8 mouse cellular contexts compared by ENCODE assay signal in the genomic region with DNA sequence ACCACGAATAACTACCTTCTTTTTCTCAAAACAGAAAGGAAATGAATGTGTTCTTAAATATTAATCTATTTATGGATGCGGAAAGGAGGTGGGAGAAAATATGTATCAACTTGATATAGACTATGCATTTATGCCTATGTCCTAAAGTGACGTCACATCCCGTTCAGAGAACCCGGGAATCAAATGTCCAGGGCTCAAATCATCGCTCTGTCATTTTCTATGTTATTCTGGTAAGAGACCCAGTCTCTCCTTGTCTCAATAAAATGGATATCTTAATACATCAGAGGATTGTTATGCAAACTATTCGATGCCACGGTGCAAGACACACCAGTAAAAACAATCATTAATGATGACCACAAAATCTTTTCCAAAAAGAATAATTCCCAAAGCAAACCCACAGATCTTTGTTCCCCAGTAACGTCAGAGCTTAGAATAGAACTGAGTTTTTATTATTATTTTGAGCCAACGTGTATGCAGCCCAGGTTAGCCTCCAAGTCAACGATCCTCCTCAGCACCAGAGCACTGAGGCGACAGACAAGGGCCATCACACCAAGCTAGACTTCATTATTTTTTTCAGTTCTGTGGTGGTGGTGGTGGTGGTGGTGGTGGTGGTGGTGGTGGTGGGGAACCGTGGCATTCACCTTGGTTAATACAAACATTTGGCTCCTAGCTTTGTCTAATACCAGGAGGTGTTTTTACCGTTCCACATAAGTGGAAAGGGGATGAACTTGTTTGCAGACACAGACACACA. TPM values are rescaled to one million over a fixed set of nuclear protein-coding genes. Genes with fewer than 3 reads are reported as not detected.
DNase-seq lines count a peak whose midpoint lies in the region; ATAC-seq and TF ChIP-seq lines count a peak whose summit lies in the region.

No protein-coding gene starts in this region.

- peak overlapping the region; percentile 69 for H3K4me2 ChIP-seq in heart, postnatal 0 days (ENCODE audit: low read depth, low read length)

- no peaks in the 10 kb centered on the region for H3K36me3 ChIP-seq in heart, postnatal 0 days (replicated peaks; ENCODE audit: control insufficient read depth, insufficient read depth, low read length)
- peaks cover 15% of the 10 kb centered on the region for H3K36me3 ChIP-seq in midbrain, embryonic 10.5 days

- peak overlapping the region; percentile 100 for H3K4me3 ChIP-seq in gastrocnemius, adult 2 months
- peak overlapping the region; percentile 89 for H3K4me3 ChIP-seq in heart, postnatal 0 days (ENCODE audit: low read depth, low read length)
- peak overlapping the region; percentile 79 for H3K4me3 ChIP-seq in midbrain, embryonic 10.5 days

- no peak for TF ChIP-seq EP300 in heart, postnatal 0 days (IDR thresholded peaks at IDR 0.05; ENCODE audit: low read depth)

- WGBS in heart, postnatal 0 days = 9% methylated on average over 14 of the region's 14 CpGs
- 24% methylated on average over 14 of the region's 14 CpGs for WGBS in midbrain, embryonic 10.5 days

- TF ChIP-seq CTCF in gastrocnemius, adult 2 months (IDR thresholded peaks at IDR 0.05) = no peak
- TF ChIP-seq CTCF in heart, postnatal 0 days (IDR thresholded peaks at IDR 0.05; ENCODE audit: low read depth) = no peak

- DNase-seq in gastrocnemius, adult 2 months = no peak
- DNase-seq in gastrocnemius, postnatal 10 days = no peak
- DNase-seq in thymus, postnatal 14 days = peak; percentile 13
- DNase-seq in thymus, postnatal 10 days (ENCODE audit: low spot score in 2 of 2) = no peak
- no peak for DNase-seq in heart, postnatal 0 days (ENCODE audit: low spot score)
- DNase-seq in midbrain, embryonic 10.5 days (ENCODE audit: low spot score) = no peak
- no peak for DNase-seq in urinary bladder, adult 18-20 months (ENCODE audit: low spot score in 2 of 2)
- DNase-seq in thymus, adult 18-20 months = no peak

- peak; percentile 22; the same call in 1 of the 2 replicates for ATAC-seq in heart, postnatal 0 days (ENCODE audit: insufficient read depth, low read depth)

- H3K9ac ChIP-seq in heart, postnatal 0 days (replicated peaks; ENCODE audit: low read depth, low read length) = peak overlapping the region; percentile 93

- intact Hi-C loops in gastrocnemius, adult 2 months (cut with DNase I) = loop anchor here (5.0 kb wide), 2 partner anchors 184 to 244 kb away; partner anchors contain the start of genes Calhm5 and Trappc3l

- no peaks in the 10 kb centered on the region for H3K27me3 ChIP-seq in heart, postnatal 0 days (ENCODE audit: control insufficient read depth, insufficient read depth, low read length)
- H3K27me3 ChIP-seq in midbrain, embryonic 10.5 days (ENCODE audit: low read depth, poor library complexity, severe bottlenecking) = no peaks in the 10 kb centered on the region

- peaks cover 21% of the 10 kb centered on the region for H3K4me1 ChIP-seq in heart, postnatal 0 days (ENCODE audit: control insufficient read depth, insufficient read depth)
- H3K4me1 ChIP-seq in midbrain, embryonic 10.5 days = peaks cover 32% of the 10 kb centered on the region

- no peaks in the 10 kb centered on the region for H3K9me3 ChIP-seq in heart, postnatal 0 days (replicated peaks; ENCODE audit: control insufficient read depth, low read length)
- no peaks in the 10 kb centered on the region for H3K9me3 ChIP-seq in midbrain, embryonic 10.5 days (replicated peaks)

- H3K27ac ChIP-seq in gastrocnemius, adult 2 months = peak overlapping the region; percentile 96
- peak overlapping the region; percentile 88 for H3K27ac ChIP-seq in heart, postnatal 0 days (ENCODE audit: low read depth)
- H3K27ac ChIP-seq in midbrain, embryonic 10.5 days (replicated peaks) = peak overlapping the region; percentile 93

RNA-seq across cellular contexts. Expression of gene Tspyl1, which starts 0.6 kb away (rescaled TPM):
- total RNA-seq in gastrocnemius, adult 2 months (2021) = 10 to 100 TPM; 54.4 to 57.2 TPM
- 10 to 100 TPM; 42.4 to 46.2 TPM for total RNA-seq in gastrocnemius, postnatal 10 days (2021)
- total RNA-seq in heart, postnatal 0 days (2014; rRNA removed; ENCODE audit: low replicate concordance) = 56.3 and 62.1 TPM in 2 replicates
- polyA plus RNA-seq in heart, postnatal 0 days (2015; fragmentation: Nextera tagmentation; extraction: Ambion mirVana) = 61.2 and 69.1 TPM in 2 replicates
- polyA plus RNA-seq in midbrain, embryonic 10.5 days (2016; fragmentation: Nextera tagmentation; extraction: Ambion mirVana) = 65.0 and 78.0 TPM in 2 replicates

RNA-seq across cellular contexts. Expression of gene Tspyl4, which starts 15.9 kb away (rescaled TPM):
- total RNA-seq in gastrocnemius, adult 2 months (2021) = 1 to 10 TPM; 1.4 to 1.5 TPM
- 1 to 10 TPM; 2.3 to 2.5 TPM for total RNA-seq in gastrocnemius, postnatal 10 days (2021)
- total RNA-seq in heart, postnatal 0 days (2014; rRNA removed; ENCODE audit: low replicate concordance) = 28.6 and 29.8 TPM in 2 replicates
- 14.2 and 15.4 TPM in 2 replicates for polyA plus RNA-seq in heart, postnatal 0 days (2015; fragmentation: Nextera tagmentation; extraction: Ambion mirVana)
- 38.1 and 61.6 TPM in 2 replicates for polyA plus RNA-seq in midbrain, embryonic 10.5 days (2016; fragmentation: Nextera tagmentation; extraction: Ambion mirVana)
